Mouse (Mus musculus): ENCODE results near the gene Tesmin.

- TF ChIP-seq MYC (IDR thresholded peaks at IDR 0.05; ENCODE audit: low read depth, low read length) (no peak), KAT2A (IDR thresholded peaks at IDR 0.05; ENCODE audit: insufficient replicate concordance, low read length) (no peak), SIN3A (IDR thresholded peaks at IDR 0.05; ENCODE audit: low read length) (no peak), MAZ (IDR thresholded peaks at IDR 0.05; ENCODE audit: low read depth, low read length) (no peak), POLR2AphosphoS2 (IDR thresholded peaks at IDR 0.05; ENCODE audit: low read depth, low read length) (no peak), USF1 (IDR thresholded peaks at IDR 0.05; ENCODE audit: low read depth, low read length) (no peak), ETS1 (conservative IDR thresholded peaks at IDR 0.05; ENCODE audit: low read depth, low read length) (no peak), CTCF (conservative IDR thresholded peaks at IDR 0.05 in 1 of 2, IDR thresholded peaks at IDR 0.05 in 1 of 2; ENCODE audit: low read depth in 2 of 2, low read length in 2 of 2) (no peak), POLR2A (IDR thresholded peaks at IDR 0.05; ENCODE audit: low read depth, low read length) (no peak), ZKSCAN1 (IDR thresholded peaks at IDR 0.05; ENCODE audit: borderline replicate concordance, low read depth, low read length) (no peak)
Observed at GRCm38 (mm10) chr19:3434641-3435040, 46.0 kb downstream of the Tesmin start.
